24 mouse cellular contexts compared by ENCODE assay signal in genomic region chr17:68112763-68113330, GRCm38 (mm10).
DNase-seq lines count a peak whose midpoint lies in the region; ATAC-seq and TF ChIP-seq lines count a peak whose summit lies in the region.
"Had no signal": no experiment of that assay in that cellular context is flagged by ENCODE, and none has a peak within 500 bp of the region (broad histone marks: within the 10 kb centered on the region; RNA-seq: fewer than 3 reads in every experiment).

No protein-coding gene starts in this region.

- H3K27me3 ChIP-seq in kidney, adult 2 months (replicated peaks; ENCODE audit: control insufficient read depth, insufficient read depth, low read length): no peaks in the 10 kb centered on the region
- H3K27me3 ChIP-seq in lung, embryonic 15.5 days: no peaks in the 10 kb centered on the region
- H3K27me3 ChIP-seq in forebrain, postnatal 0 days (ENCODE audit: insufficient read depth, low read length): no peaks in the 10 kb centered on the region
- H3K27me3 ChIP-seq: forebrain, embryonic 15.5 days; heart, embryonic 12.5 days; liver, embryonic 13.5 days; megakaryocyte, embryonic 14.5 days; midbrain, embryonic 13.5 days had no signal

- TF ChIP-seq CTCF in kidney, adult 2 months (conservative IDR thresholded peaks at IDR 0.05; ENCODE audit: insufficient read depth, insufficient read length, low read depth, low read length): no peak
- TF ChIP-seq CTCF in lung, adult 2 months (IDR thresholded peaks at IDR 0.05; ENCODE audit: insufficient read depth, low read length): no peak
- no peak for TF ChIP-seq CTCF in forebrain, postnatal 0 days (IDR thresholded peaks at IDR 0.05; ENCODE audit: low read depth)

- no peaks in the 10 kb centered on the region for H3K36me3 ChIP-seq in kidney, adult 2 months (ENCODE audit: control insufficient read depth, insufficient read depth, low read length)
- H3K36me3 ChIP-seq in lung, embryonic 15.5 days: no peaks in the 10 kb centered on the region
- H3K36me3 ChIP-seq in forebrain, postnatal 0 days (ENCODE audit: insufficient read depth): no peaks in the 10 kb centered on the region
- H3K36me3 ChIP-seq: embryonic facial prominence, embryonic 12.5 days; forebrain, embryonic 15.5 days; heart, embryonic 12.5 days; liver, embryonic 13.5 days; midbrain, embryonic 13.5 days had no signal

- H3K9me3 ChIP-seq in lung, embryonic 15.5 days: no peaks in the 10 kb centered on the region
- H3K9me3 ChIP-seq in forebrain, postnatal 0 days (ENCODE audit: low read length): no peaks in the 10 kb centered on the region
- H3K9me3 ChIP-seq: embryonic facial prominence, embryonic 12.5 days; forebrain, embryonic 15.5 days; heart, embryonic 12.5 days; liver, embryonic 13.5 days; midbrain, embryonic 13.5 days had no signal

- 54% methylated on average over 5 of the region's 5 CpGs for WGBS in kidney, adult 2 months
- 72% methylated on average over 5 of the region's 5 CpGs for WGBS in lung, adult 2 months
- WGBS in lung, embryonic 15.5 days: 46% methylated on average over 5 of the region's 5 CpGs
- 81% methylated on average over 5 of the region's 5 CpGs for WGBS in forebrain, postnatal 0 days

- no peak overlapping the region for H3K9ac ChIP-seq in lung, embryonic 15.5 days
- H3K9ac ChIP-seq in forebrain, postnatal 0 days: no peak overlapping the region
- H3K9ac ChIP-seq: embryonic facial prominence, embryonic 12.5 days; forebrain, embryonic 15.5 days; heart, embryonic 12.5 days; hindbrain, embryonic 14.5 days; liver, embryonic 13.5 days; midbrain, embryonic 13.5 days had no signal

- H3K4me1 ChIP-seq in kidney, adult 2 months (ENCODE audit: control insufficient read depth, insufficient read depth, low read length): no peaks in the 10 kb centered on the region
- H3K4me1 ChIP-seq in lung, adult 2 months (ENCODE audit: control insufficient read depth, insufficient read depth, low read length): no peaks in the 10 kb centered on the region; the same call in 1 of the 2 replicates
- H3K4me1 ChIP-seq in lung, embryonic 15.5 days: peaks cover 18% of the 10 kb centered on the region
- no peaks in the 10 kb centered on the region for H3K4me1 ChIP-seq in forebrain, postnatal 0 days (ENCODE audit: insufficient read depth)
- H3K4me1 ChIP-seq: embryonic facial prominence, embryonic 12.5 days; forebrain, embryonic 15.5 days; heart, embryonic 12.5 days; liver, embryonic 13.5 days; megakaryocyte, embryonic 14.5 days; midbrain, embryonic 13.5 days had no signal

- TF ChIP-seq POLR2A in kidney, adult 2 months (IDR thresholded peaks at IDR 0.05; ENCODE audit: low read depth, low read length): no peak
- TF ChIP-seq POLR2A in lung, adult 2 months (IDR thresholded peaks at IDR 0.05; ENCODE audit: borderline replicate concordance, extremely low read depth, low read depth, low read length): no peak

- peak; percentile 7 for DNase-seq in kidney, adult 2 months
- no peak for DNase-seq in kidney, postnatal 4 days
- peak; percentile 11 to 21 for DNase-seq in lung, adult 18-20 months
- no peak for DNase-seq in lung, adult 2 months
- DNase-seq in lung, postnatal 25 days (ENCODE audit: low spot score): peak; percentile 31
- DNase-seq in neural tube, embryonic 10.5 days (ENCODE audit: extremely low spot score, low spot score): no peak
- DNase-seq in forebrain, postnatal 0 days: no peak
- DNase-seq: adrenal gland, postnatal 25 days; cerebellum, adult 11-12 months; cerebellum, adult 9-11 months; embryo, embryonic 11 days; gastrocnemius, adult 2 months; gastrocnemius, postnatal 36 days; heart, adult 2 months; liver, embryonic 13.5 days; thymus, adult 2 months; thymus, postnatal 4 days had no signal

- ATAC-seq in lung, embryonic 15.5 days (ENCODE audit: borderline replicate concordance, extremely low read depth, low FRiP score, low TSS enrichment): peak; percentile 78; the same call in 1 of the 2 replicates
- no peak for ATAC-seq in forebrain, postnatal 0 days
- ATAC-seq: forebrain, embryonic 15.5 days; midbrain, embryonic 13.5 days had no signal

- no peak overlapping the region for H3K27ac ChIP-seq in kidney, adult 2 months (ENCODE audit: insufficient read depth, low read depth, low read length)
- peak overlapping the region; percentile 65 for H3K27ac ChIP-seq in lung, embryonic 15.5 days
- no peak overlapping the region for H3K27ac ChIP-seq in forebrain, postnatal 0 days (ENCODE audit: low read depth, low read length)
- H3K27ac ChIP-seq: embryonic facial prominence, embryonic 12.5 days; forebrain, embryonic 15.5 days; gastrocnemius, adult 2 months; heart, adult 2 months; hindbrain, embryonic 14.5 days; liver, embryonic 13.5 days; midbrain, embryonic 13.5 days had no signal

- no peak overlapping the region for H3K4me3 ChIP-seq in kidney, adult 2 months (ENCODE audit: insufficient read depth, low read depth, low read length)
- H3K4me3 ChIP-seq in lung, adult 2 months (replicated peaks; ENCODE audit: extremely low read depth, low read depth, low read length): no peak overlapping the region
- no peak overlapping the region for H3K4me3 ChIP-seq in lung, embryonic 15.5 days
- H3K4me3 ChIP-seq in forebrain, postnatal 0 days (ENCODE audit: low read depth, low read length): no peak overlapping the region
- H3K4me3 ChIP-seq: embryonic facial prominence, embryonic 12.5 days; forebrain, embryonic 15.5 days; gastrocnemius, adult 2 months; heart, adult 2 months; heart, embryonic 12.5 days; liver, embryonic 13.5 days; megakaryocyte, embryonic 14.5 days; midbrain, embryonic 13.5 days had no signal

- H3K4me2 ChIP-seq in lung, embryonic 15.5 days: no peak overlapping the region
- no peak overlapping the region for H3K4me2 ChIP-seq in forebrain, postnatal 0 days (ENCODE audit: low read depth)
- H3K4me2 ChIP-seq: embryonic facial prominence, embryonic 12.5 days; forebrain, embryonic 15.5 days; heart, embryonic 12.5 days; hindbrain, embryonic 14.5 days; liver, embryonic 13.5 days; midbrain, embryonic 13.5 days had no signal

Comparison
In these comparisons a context has a peak if more than half of its experiments do, and no peak if none do; other contexts are left out.
1. DNase-seq: peak in kidney, adult 2 months (single experiment), lung, adult 18-20 months (2 of 2) and lung, postnatal 25 days (single experiment); none in kidney, postnatal 4 days (0 of 2), lung, adult 2 months (single experiment), neural tube, embryonic 10.5 days (single experiment) and forebrain, postnatal 0 days (single experiment).